Mouse (Mus musculus) bone marrow macrophage, adult 2 months (primary cell): ENCODE data around the gene Rufy1.

ENCODE experiments used
- CTCF ChIP-seq: IDR thresholded peaks from 2 replicates; pipeline ENCODE4 v1.5.1; 2012; ENCODE audit warnings: low read depth, mild to moderate bottlenecking, low read length, moderate library complexity
- POLR2A ChIP-seq: IDR thresholded peaks from 2 replicates; pipeline ENCODE4 v1.6.1; 2012; ENCODE audit warnings: mild to moderate bottlenecking, low read depth, low read length, borderline replicate concordance

GRCm38 (mm10) chr11:50371911-50372310, 59.0 kb downstream of the Rufy1 start:
- TF ChIP-seq CTCF (no peak), POLR2A (no peak)
